Mouse (Mus musculus) erythroblast, embryonic 14.5 days (primary cell): ENCODE data around the gene Foxo6.

Source experiments
- GATA1 ChIP-seq: IDR thresholded peaks from 2 replicates; pipeline ENCODE4 v1.6.1; 2012; ENCODE audit warnings: low read length, inconsistent platforms, mixed read lengths
- TAL1 ChIP-seq: IDR thresholded peaks from 3 replicates; pipeline ENCODE4 v1.6.1; 2012; ENCODE audit warnings: low read length, inconsistent platforms, mixed read lengths

DNA sequence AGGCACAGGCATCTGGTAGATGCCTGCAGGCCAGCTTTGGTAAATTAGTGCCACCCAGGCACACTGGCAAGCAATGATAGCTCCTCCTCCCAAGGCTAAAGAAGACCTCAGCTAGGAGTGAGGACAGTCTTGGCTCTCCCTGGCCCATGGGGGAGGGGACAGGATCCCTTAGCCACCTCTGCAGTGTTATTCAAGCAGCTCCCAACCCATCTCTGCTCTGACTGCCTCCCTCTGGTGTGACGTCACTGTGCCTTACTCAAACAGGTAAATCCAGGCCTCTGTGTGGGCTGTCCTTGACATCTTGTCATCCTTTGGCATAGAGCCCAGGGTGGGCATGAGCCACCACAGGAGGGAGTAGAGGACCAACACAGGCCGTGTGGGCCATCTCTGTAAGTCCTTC is 59.9 kb downstream of the Foxo6 start:
- TF ChIP-seq GATA1 (no peak), TAL1 (no peak)
